Mouse (Mus musculus) G1E (cell line): ENCODE results near the gene Gtpbp3. TPM values are rescaled to one million over a fixed set of nuclear protein-coding genes. Genes with fewer than 3 reads are reported as not detected.

Experiments
- ATAC-seq: 2 replicates; pipeline ENCODE4 v1.8.0; 2016; ENCODE audit warnings: mild to moderate bottlenecking; ENCODE audit not compliant: insufficient number of reproducible peaks, poor library complexity, low FRiP score, severe bottlenecking; ENCODE audit errors: extremely low read depth
- DNase-seq: peaks from one replicate; pipeline ENCODE4 v3.0.0; 2012; ENCODE audit warnings: low spot score
- H3K27me3 ChIP-seq: 2 replicates; pipeline ENCODE4 v1.6.1; 2012; ENCODE audit warnings: mild to moderate bottlenecking, low read length, inconsistent platforms; ENCODE audit not compliant: insufficient read depth
- H3K36me3 ChIP-seq: replicated peaks from 2 replicates; pipeline ENCODE3; 2012; ENCODE audit warnings: mild to moderate bottlenecking, inconsistent platforms
- H3K4me1 ChIP-seq: 2 replicates; pipeline ENCODE4 v1.6.1; 2012; ENCODE audit warnings: low read depth, low read length, inconsistent platforms, mixed read lengths; ENCODE audit not compliant: insufficient read depth
- H3K4me3 ChIP-seq: 2 replicates; pipeline ENCODE4 v1.5.1; 2012; ENCODE audit warnings: low read depth, mild to moderate bottlenecking, inconsistent platforms, low read length, moderate library complexity, mixed read lengths
- H3K9me3 ChIP-seq: replicated peaks from 2 replicates; pipeline ENCODE4 v1.6.1; 2012; ENCODE audit warnings: inconsistent platforms
- CTCF ChIP-seq: IDR thresholded peaks from 2 replicates; pipeline ENCODE4 v1.5.1; 2012; ENCODE audit warnings: low read depth, low read length, inconsistent platforms, mixed read lengths
- GATA1 ChIP-seq: IDR thresholded peaks from 2 replicates; pipeline ENCODE4 v1.6.1; 2012; ENCODE audit warnings: borderline replicate concordance, low read length, inconsistent platforms, mixed read lengths
- GATA2 ChIP-seq: IDR thresholded peaks from 2 replicates; pipeline ENCODE4 v1.6.1; 2012; ENCODE audit warnings: low read depth, low read length, inconsistent platforms, borderline replicate concordance
- POLR2AphosphoS5 ChIP-seq: IDR thresholded peaks from 2 replicates; pipeline ENCODE4 v1.6.1; 2012; ENCODE audit warnings: low read depth, low read length, inconsistent platforms; ENCODE audit not compliant: insufficient replicate concordance
- TAL1 ChIP-seq: conservative IDR thresholded peaks from 2 replicates; pipeline ENCODE4 v1.6.1; 2012; ENCODE audit warnings: low read depth, low read length, inconsistent platforms, mixed read lengths
- polyA plus RNA-seq: library from polyadenylated mRNA; stranded (reverse); fragments of >175 nt; gene quantifications from 2 replicates; pipeline ENCODE4 v1.2.3, GENCODE M21; 2012
- total RNA-seq, 2 experiments: library from RNA; stranded (forward) in 1 of 2; stranded (reverse) in 1 of 2; fragments of 200-1000 nt in 1 of 2; fragments of >200 nt in 1 of 2; fragmentation: Nextera tagmentation in 1 of 2; gene quantifications; 2 replicates each; pipeline ENCODE4 v1.2.3; 2014 to 2017

Gene Gtpbp3
- total and polyA plus RNA-seq, 3 experiments: 6.4 to 26.1 (median 14.6) TPM

GRCm38 (mm10) chr8:71468001-71468400, 19.9 kb upstream of the Gtpbp3 start:
- no peaks in the 10 kb centered on the region for H3K27me3 ChIP-seq
- TF ChIP-seq GATA1: no peak
- TF ChIP-seq TAL1: no peak
- no peak for TF ChIP-seq CTCF
- TF ChIP-seq POLR2AphosphoS5: no peak
- TF ChIP-seq GATA2: no peak
- no peak overlapping the region for H3K4me3 ChIP-seq
- H3K9me3 ChIP-seq: no peaks in the 10 kb centered on the region
- H3K36me3 ChIP-seq: peaks cover 58% of the 10 kb centered on the region
- DNase-seq: no peak
- H3K4me1 ChIP-seq: peaks cover 76% of the 10 kb centered on the region
- ATAC-seq: no peak

- peak within 1 kb of the TSS; percentile 80 for H3K4me3 ChIP-seq
- peak; percentile 81 for ATAC-seq
- no peaks in the 10 kb centered on the region for H3K27me3 ChIP-seq
- peaks cover 67% of the 10 kb centered on the region for H3K36me3 ChIP-seq
- TF ChIP-seq TAL1 (no peak), CTCF (no peak), GATA1 (no peak), GATA2 (no peak), POLR2AphosphoS5 (no peak)
- H3K9me3 ChIP-seq: no peaks in the 10 kb centered on the region
- peak; percentile 93 for DNase-seq
- peaks cover 67% of the 10 kb centered on the region for H3K4me1 ChIP-seq
These were observed 19.0 kb upstream of the Gtpbp3 start, which contains the start of gene Dda1 for GRCm38 (mm10) chr8:71468916-71469315. Gene Dda1, plus strand, starts transcription at chr8:71469199.

GRCm38 (mm10) chr8:71469411-71469810, 18.5 kb upstream of the Gtpbp3 start:
- no peaks in the 10 kb centered on the region for H3K27me3 ChIP-seq
- ATAC-seq (no peak), DNase-seq (peak; percentile 55)
- no peak for TF ChIP-seq CTCF
- TF ChIP-seq GATA1: no peak
- TF ChIP-seq GATA2: no peak
- no peak for TF ChIP-seq POLR2AphosphoS5
- TF ChIP-seq TAL1: no peak
- H3K9me3 ChIP-seq: no peaks in the 10 kb centered on the region
- H3K4me1 ChIP-seq: peaks cover 62% of the 10 kb centered on the region
- H3K36me3 ChIP-seq: peaks cover 72% of the 10 kb centered on the region
- H3K4me3 ChIP-seq: peak overlapping the region; percentile 80

- DNase-seq: no peak
- no peak for ATAC-seq
These were observed 17.6 kb upstream of the Gtpbp3 start for GRCm38 (mm10) chr8:71470146-71470912.

GRCm38 (mm10) chr8:71470913-71471255, 17.0 kb upstream of the Gtpbp3 start:
- ATAC-seq (no peak), DNase-seq (no peak)
- H3K4me1 ChIP-seq: peaks cover 63% of the 10 kb centered on the region
- no peak for TF ChIP-seq TAL1
- no peak for TF ChIP-seq POLR2AphosphoS5
- no peak for TF ChIP-seq CTCF
- no peak for TF ChIP-seq GATA1
- no peak for TF ChIP-seq GATA2
- peak overlapping the region; percentile 80; the same call in 1 of the 2 replicates for H3K4me3 ChIP-seq
- H3K27me3 ChIP-seq: no peaks in the 10 kb centered on the region
- peaks cover 82% of the 10 kb centered on the region for H3K36me3 ChIP-seq
- H3K9me3 ChIP-seq: no peaks in the 10 kb centered on the region

More at GRCm38 (mm10) chr8:71470146-71470912, 17.6 kb upstream of the Gtpbp3 start:
- TF ChIP-seq TAL1 (no peak), GATA1 (no peak), CTCF (no peak), POLR2AphosphoS5 (no peak), GATA2 (no peak)
- Histone ChIP-seq H3K4me3 (peak overlapping the region; percentile 80), H3K27me3 (no peaks in the 10 kb centered on the region), H3K36me3 (peaks cover 81% of the 10 kb centered on the region), H3K4me1 (peaks cover 63% of the 10 kb centered on the region), H3K9me3 (no peaks in the 10 kb centered on the region)

- H3K27me3 ChIP-seq: no peaks in the 10 kb centered on the region
- H3K4me1 ChIP-seq: peaks cover 64% of the 10 kb centered on the region
- no peaks in the 10 kb centered on the region for H3K9me3 ChIP-seq
- no peak for DNase-seq
- H3K4me3 ChIP-seq: no peak overlapping the region
- ATAC-seq: no peak
- peaks cover 73% of the 10 kb centered on the region for H3K36me3 ChIP-seq
- no peak for TF ChIP-seq GATA1
- no peak for TF ChIP-seq POLR2AphosphoS5
These were observed 16.0 kb upstream of the Gtpbp3 start for GRCm38 (mm10) chr8:71471861-71472260.
